Comparison of ENCODE assay signal across 26 mouse cellular contexts in genomic region chr13:29642226-29642625, GRCm38 (mm10).
DNase-seq lines count a peak whose midpoint lies in the region; ATAC-seq and TF ChIP-seq lines count a peak whose summit lies in the region.
"Had no signal": no experiment of that assay in that cellular context is flagged by ENCODE, and none has a peak within 500 bp of the region (broad histone marks: within the 10 kb centered on the region; RNA-seq: fewer than 3 reads in every experiment).

No protein-coding gene starts in this region.

- peak; percentile 55 for DNase-seq in forelimb bud, embryonic 11.5 days (ENCODE audit: low read depth, low spot score)
- DNase-seq in limb, embryonic 10.5 days (ENCODE audit: low spot score): no peak
- DNase-seq in limb, embryonic 14.5 days (ENCODE audit: low spot score): peak; percentile 28
- no peak for DNase-seq in spleen, postnatal 4 days (ENCODE audit: low spot score in 2 of 2)
- DNase-seq in retina, embryonic 14.5 days (ENCODE audit: low spot score): no peak
- DNase-seq: adrenal gland, adult 8-10 months; adrenal gland, postnatal 14 days; adrenal gland, postnatal 36 days; B cell, adult 2 months; cerebellum, adult 11-12 months; cerebellum, adult 2 months; cerebellum, adult 9-10 months; cerebellum, postnatal 10 days; cerebellum, postnatal 25 days had no signal

- H3K4me3 ChIP-seq in limb, embryonic 10.5 days: no peak overlapping the region
- H3K4me3 ChIP-seq in limb, embryonic 12.5 days (replicated peaks): no peak overlapping the region
- H3K4me3 ChIP-seq in limb, embryonic 14.5 days (replicated peaks; ENCODE audit: low read length): no peak overlapping the region
- H3K4me3 ChIP-seq: embryonic facial prominence, embryonic 10.5 days; embryonic facial prominence, embryonic 12.5 days; forebrain, embryonic 10.5 days; forebrain, embryonic 12.5 days had no signal

- 0 out of 2 replicates have a peak overlapping the region, but pooled peaks have one; percentile 7 for H3K4me2 ChIP-seq in limb, embryonic 12.5 days
- H3K4me2 ChIP-seq in limb, embryonic 14.5 days (replicated peaks; ENCODE audit: low read depth, low read length, severe bottlenecking): no peak overlapping the region
- H3K4me2 ChIP-seq: embryonic facial prominence, embryonic 12.5 days; forebrain, embryonic 12.5 days had no signal

- ATAC-seq in limb, embryonic 12.5 days (ENCODE audit: insufficient number of reproducible peaks, insufficient read depth, low FRiP score, low TSS enrichment, low read depth): peak; percentile 39; the same call in 1 of the 2 replicates
- ATAC-seq in limb, embryonic 14.5 days (ENCODE audit: low FRiP score, low read depth): no peak; the same call in 1 of the 2 replicates
- no peak for ATAC-seq in erythroid progenitor cell, adult 5-6 weeks (replicated peaks; ENCODE audit: low FRiP score, poor library complexity, severe bottlenecking)
- ATAC-seq: activated CD4-positive, CD25-positive, alpha-beta regulatory T cell, adult 4 months; CD4-positive, CD25-positive, alpha-beta regulatory T cell, adult 4 months; forebrain, embryonic 14.5 days; Patski had no signal

- H3K4me1 ChIP-seq in limb, embryonic 10.5 days: peaks cover 33% of the 10 kb centered on the region
- peaks cover 37% of the 10 kb centered on the region for H3K4me1 ChIP-seq in limb, embryonic 12.5 days (replicated peaks)
- peaks cover 22% of the 10 kb centered on the region for H3K4me1 ChIP-seq in limb, embryonic 14.5 days (ENCODE audit: control insufficient read depth, insufficient read depth, low read length)
- H3K4me1 ChIP-seq: embryonic facial prominence, embryonic 12.5 days; forebrain, embryonic 12.5 days had no signal

- H3K9me3 ChIP-seq in limb, embryonic 10.5 days (replicated peaks): no peaks in the 10 kb centered on the region
- no peaks in the 10 kb centered on the region for H3K9me3 ChIP-seq in limb, embryonic 12.5 days
- no peaks in the 10 kb centered on the region for H3K9me3 ChIP-seq in limb, embryonic 14.5 days (ENCODE audit: control insufficient read depth, low read length)
- H3K9me3 ChIP-seq: embryonic facial prominence, embryonic 10.5 days; embryonic facial prominence, embryonic 12.5 days; forebrain, embryonic 10.5 days; forebrain, embryonic 12.5 days; G1E had no signal

- no peak overlapping the region for H3K9ac ChIP-seq in limb, embryonic 12.5 days (replicated peaks)
- no peak overlapping the region for H3K9ac ChIP-seq in limb, embryonic 14.5 days (ENCODE audit: low read depth, low read length, severe bottlenecking)
- H3K9ac ChIP-seq: embryonic facial prominence, embryonic 12.5 days; forebrain, embryonic 12.5 days had no signal

- no peak for TF ChIP-seq POLR2A in limb, embryonic 14.5 days (IDR thresholded peaks at IDR 0.05; ENCODE audit: borderline replicate concordance, extremely low read depth, insufficient read depth, insufficient read length)

- H3K27me3 ChIP-seq in limb, embryonic 10.5 days (ENCODE audit: low read depth, poor library complexity, severe bottlenecking): no peaks in the 10 kb centered on the region
- H3K27me3 ChIP-seq in limb, embryonic 12.5 days: no peaks in the 10 kb centered on the region
- H3K27me3 ChIP-seq in limb, embryonic 14.5 days (ENCODE audit: control insufficient read depth, insufficient read depth, low read length): no peaks in the 10 kb centered on the region
- H3K27me3 ChIP-seq: CH12.LX; embryonic facial prominence, embryonic 12.5 days; forebrain, embryonic 12.5 days; Patski had no signal

- H3K36me3 ChIP-seq in limb, embryonic 10.5 days: no peaks in the 10 kb centered on the region
- no peaks in the 10 kb centered on the region for H3K36me3 ChIP-seq in limb, embryonic 12.5 days
- H3K36me3 ChIP-seq in limb, embryonic 14.5 days (ENCODE audit: control insufficient read depth, insufficient read depth, low read length): no peaks in the 10 kb centered on the region
- H3K36me3 ChIP-seq: embryonic facial prominence, embryonic 10.5 days; embryonic facial prominence, embryonic 12.5 days; forebrain, embryonic 10.5 days; forebrain, embryonic 12.5 days had no signal

- H3K27ac ChIP-seq in limb, embryonic 10.5 days: peak overlapping the region; percentile 71; the same call in 1 of the 2 replicates
- H3K27ac ChIP-seq in limb, embryonic 12.5 days: peak overlapping the region; percentile 64
- no peak overlapping the region for H3K27ac ChIP-seq in limb, embryonic 14.5 days (replicated peaks; ENCODE audit: low read depth, low read length)
- H3K27ac ChIP-seq: embryonic facial prominence, embryonic 12.5 days; forebrain, embryonic 10.5 days; forebrain, embryonic 12.5 days had no signal

- 58% methylated on average over 2 of the region's 2 CpGs for WGBS in limb, embryonic 10.5 days
- WGBS in limb, embryonic 12.5 days: 20% methylated on average over 2 of the region's 2 CpGs
- WGBS in limb, embryonic 14.5 days: 20% methylated on average over 2 of the region's 2 CpGs

Comparison
In these comparisons a context has a peak if more than half of its experiments do, and no peak if none do; other contexts are left out.
1. DNase-seq: peak in forelimb bud, embryonic 11.5 days (single experiment) and limb, embryonic 14.5 days (single experiment); none in limb, embryonic 10.5 days (single experiment), spleen, postnatal 4 days (0 of 2) and retina, embryonic 14.5 days (single experiment).